Mouse (Mus musculus): Measurements from ENCODE around the gene Pak1ip1.

- TF ChIP-seq EP300 (IDR thresholded peaks at IDR 0.05; ENCODE audit: low read depth) (no peak), CTCF (IDR thresholded peaks at IDR 0.05; ENCODE audit: low read depth) (no peak)
Observed at GRCm38 (mm10) chr13:40955773-40956172, 45.0 kb upstream of the Pak1ip1 start.
